Mouse (Mus musculus) cerebellum, adult 2 months (tissue): ENCODE data around the gene Tmem186. TPM values are rescaled to one million over a fixed set of nuclear protein-coding genes. Genes with fewer than 3 reads are reported as not detected.

Experiments used
- DNase-seq, 2 experiments: peaks; one replicate each; pipeline ENCODE4 v3.0.0; 2021
- H3K27ac ChIP-seq: fragments of 200-500 bp; 2 replicates; pipeline ENCODE4 v1.5.1; 2012; ENCODE audit warnings: low read length, control low read depth, inconsistent platforms; ENCODE audit not compliant: insufficient read depth
- H3K27me3 ChIP-seq: fragments of 200-500 bp; 2 replicates; pipeline ENCODE4 v1.6.1; 2012; ENCODE audit warnings: inconsistent platforms, mild to moderate bottlenecking, low read length, moderate library complexity; ENCODE audit not compliant: control insufficient read depth, insufficient read depth
- H3K4me1 ChIP-seq: fragments of 200-500 bp; 2 replicates; pipeline ENCODE4 v1.6.1; 2011; ENCODE audit warnings: low read length; ENCODE audit not compliant: control insufficient read depth, insufficient read depth
- H3K4me3 ChIP-seq: fragments of 200-500 bp; replicated peaks from 2 replicates; pipeline ENCODE3; 2011; ENCODE audit warnings: mild to moderate bottlenecking, low read depth, low read length, control low read depth; ENCODE audit not compliant: insufficient read depth
- CTCF ChIP-seq: fragments of 200-500 bp; IDR thresholded peaks from 2 replicates; pipeline ENCODE4 v1.5.1; 2011; ENCODE audit warnings: low read depth, mild to moderate bottlenecking, control low read depth, low read length, moderate library complexity, borderline replicate concordance; ENCODE audit not compliant: insufficient read depth
- POLR2A ChIP-seq: fragments of 200-500 bp; IDR thresholded peaks from 2 replicates; pipeline ENCODE4 v1.6.1; 2011; ENCODE audit warnings: low read length, control low read depth, borderline replicate concordance; ENCODE audit not compliant: insufficient read depth
- WGBS: fragments of 180-500 bp; shearing (Covaris S2); methylation state at CpG from one replicate; pipeline ENCODE4 v1.1.7; 2018; 5-methylcytosine and 5-hydroxymethylcytosine counted together
- polyA plus RNA-seq: library from polyadenylated mRNA; depleted of rRNA; stranded (reverse); fragments of >200 nt; gene quantifications from 2 replicates; pipeline ENCODE4 v1.2.3, GENCODE M21; 2012

Gene Tmem186
- polyA plus RNA-seq, 1 experiment = 19.0 TPM

DNA sequence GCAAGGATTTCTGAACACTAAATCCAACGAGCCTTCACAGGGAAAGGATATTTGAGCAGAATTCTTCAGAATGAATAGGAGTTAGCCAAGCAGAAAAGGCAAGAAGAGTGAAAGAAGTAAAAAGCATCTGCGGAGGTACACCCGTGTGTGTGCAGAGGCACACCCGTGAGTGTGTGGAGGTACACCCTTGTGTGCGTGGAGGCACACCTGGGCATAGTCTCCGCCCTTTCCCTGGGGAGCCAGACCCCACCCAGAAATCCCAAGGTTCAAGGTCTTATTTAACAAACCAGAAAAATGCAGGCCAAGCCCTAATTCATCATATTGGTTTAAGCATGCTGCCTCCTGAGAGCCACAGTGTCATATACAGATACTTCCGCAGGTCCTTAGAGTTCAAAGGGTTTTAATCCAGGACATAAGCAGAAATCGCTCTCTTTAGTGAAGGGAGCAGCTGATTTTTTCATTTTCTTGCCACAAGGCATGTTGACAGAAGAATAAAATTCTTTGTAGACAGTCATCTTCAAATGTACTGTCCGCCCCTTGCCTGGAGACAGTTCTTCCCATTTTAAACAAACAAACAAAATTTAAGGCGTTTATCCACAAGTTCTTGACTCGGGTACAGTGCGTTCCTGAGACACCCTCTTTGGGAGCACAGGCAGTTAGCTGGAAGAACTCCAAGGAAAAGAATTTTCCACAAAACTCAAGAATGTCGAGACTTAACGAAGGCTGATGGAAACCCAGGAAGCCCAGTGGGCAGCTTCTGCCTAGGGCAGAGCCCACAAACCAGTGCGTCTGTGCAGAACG, 17.0 kb downstream of the Tmem186 start:
- WGBS = 74% methylated on average over 16 of the region's 16 CpGs
- Histone ChIP-seq H3K4me1 (no peaks in the 10 kb centered on the region), H3K4me3 (no peak overlapping the region), H3K27me3 (no peaks in the 10 kb centered on the region), H3K27ac (no peak overlapping the region)
- no peak for DNase-seq
- TF ChIP-seq POLR2A (no peak), CTCF (no peak)

DNA sequence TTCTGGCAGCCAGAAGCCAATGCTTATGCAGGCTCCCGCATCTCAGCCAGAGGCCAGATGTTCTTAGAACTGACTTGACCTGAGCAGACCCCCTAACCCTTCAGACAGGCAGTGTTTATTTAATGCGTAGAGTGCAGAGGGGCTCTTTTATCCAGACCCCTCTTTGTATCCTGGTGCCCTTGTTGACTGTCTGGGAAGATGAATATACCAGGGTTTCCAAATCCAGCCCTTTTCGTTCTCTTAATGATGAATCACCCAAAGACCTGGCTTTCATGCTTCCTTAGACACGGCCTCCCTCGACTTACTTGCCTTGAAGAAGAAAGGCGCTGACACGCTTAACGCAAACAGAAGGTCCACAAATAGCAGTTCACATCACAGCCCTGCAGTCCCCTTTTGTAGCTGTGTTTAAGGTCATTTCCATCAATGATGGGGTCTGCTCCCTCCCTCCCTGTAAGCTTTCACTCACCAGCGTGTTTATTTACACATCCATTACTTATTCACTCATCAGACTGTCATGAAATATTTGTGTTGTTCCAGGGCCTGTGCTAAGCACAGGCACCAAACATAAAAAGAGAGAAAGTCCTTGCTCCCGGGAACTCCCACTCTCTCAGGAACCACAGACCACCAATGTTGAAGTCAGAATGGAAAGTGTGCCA, 17.7 kb downstream of the Tmem186 start:
- TF ChIP-seq POLR2A (no peak), CTCF (no peak)
- H3K27me3 ChIP-seq = no peaks in the 10 kb centered on the region
- 59% methylated on average over 10 of the region's 10 CpGs for WGBS

DNA sequence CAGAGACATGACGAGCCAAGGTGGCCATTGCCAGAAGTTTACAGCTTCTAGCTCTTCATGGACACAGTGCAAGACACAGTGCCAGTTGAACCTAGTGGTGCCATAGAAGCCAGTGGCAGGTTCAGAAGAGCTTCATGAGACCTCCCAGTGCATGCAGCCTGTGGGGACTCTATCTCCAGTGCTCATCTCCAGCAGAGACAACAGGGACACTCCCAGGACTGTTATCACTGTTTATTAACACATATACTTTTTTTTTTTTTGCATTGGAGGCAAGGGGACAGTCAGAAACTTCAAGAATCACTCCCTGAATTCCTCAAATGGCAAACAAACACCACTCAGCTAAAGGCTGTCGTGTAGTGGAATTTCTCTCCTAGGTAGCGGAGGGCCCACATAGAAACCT, 24.1 kb downstream of the Tmem186 start:
- no peak for TF ChIP-seq POLR2A
- H3K27me3 ChIP-seq = no peaks in the 10 kb centered on the region
- WGBS = 67% methylated on average over 3 of the region's 3 CpGs

More for the DNA sequence above, 17.7 kb downstream of the Tmem186 start:
- Histone ChIP-seq H3K4me1 (no peaks in the 10 kb centered on the region), H3K27ac (no peak overlapping the region), H3K4me3 (no peak overlapping the region)
- DNase-seq = no peak

DNA sequence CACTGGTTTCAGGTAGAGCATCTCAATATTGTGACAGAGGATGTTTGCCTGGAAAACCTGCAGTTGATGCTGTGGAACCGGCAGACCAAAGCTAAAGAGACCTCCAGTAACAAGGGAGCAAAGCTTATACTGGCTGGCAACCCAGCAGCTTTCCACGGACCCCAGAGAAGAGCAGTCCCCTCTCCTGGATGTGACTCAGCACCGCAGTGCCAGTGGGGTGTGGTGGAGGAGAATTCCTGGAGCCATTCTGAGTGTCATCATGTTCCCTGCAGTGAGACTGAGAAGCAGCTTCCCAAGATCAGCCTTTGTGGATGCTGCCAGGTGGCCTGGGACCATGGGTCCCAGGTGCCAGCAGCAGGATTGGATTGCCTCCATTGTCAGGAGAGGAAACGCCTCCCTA, 24.5 kb downstream of the Tmem186 start:
- Histone ChIP-seq H3K27me3 (no peaks in the 10 kb centered on the region), H3K4me1 (no peaks in the 10 kb centered on the region; the same call in 1 of the 2 replicates), H3K4me3 (no peak overlapping the region), H3K27ac (no peak overlapping the region)
- DNase-seq = no peak
- TF ChIP-seq CTCF (no peak), POLR2A (no peak)
- WGBS = 20% methylated on average over 4 of the region's 4 CpGs

More for the DNA sequence above, 24.1 kb downstream of the Tmem186 start:
- no peak overlapping the region for H3K4me3 ChIP-seq
- no peak overlapping the region for H3K27ac ChIP-seq
- no peaks in the 10 kb centered on the region; the same call in 1 of the 2 replicates for H3K4me1 ChIP-seq
- no peak for DNase-seq

DNA sequence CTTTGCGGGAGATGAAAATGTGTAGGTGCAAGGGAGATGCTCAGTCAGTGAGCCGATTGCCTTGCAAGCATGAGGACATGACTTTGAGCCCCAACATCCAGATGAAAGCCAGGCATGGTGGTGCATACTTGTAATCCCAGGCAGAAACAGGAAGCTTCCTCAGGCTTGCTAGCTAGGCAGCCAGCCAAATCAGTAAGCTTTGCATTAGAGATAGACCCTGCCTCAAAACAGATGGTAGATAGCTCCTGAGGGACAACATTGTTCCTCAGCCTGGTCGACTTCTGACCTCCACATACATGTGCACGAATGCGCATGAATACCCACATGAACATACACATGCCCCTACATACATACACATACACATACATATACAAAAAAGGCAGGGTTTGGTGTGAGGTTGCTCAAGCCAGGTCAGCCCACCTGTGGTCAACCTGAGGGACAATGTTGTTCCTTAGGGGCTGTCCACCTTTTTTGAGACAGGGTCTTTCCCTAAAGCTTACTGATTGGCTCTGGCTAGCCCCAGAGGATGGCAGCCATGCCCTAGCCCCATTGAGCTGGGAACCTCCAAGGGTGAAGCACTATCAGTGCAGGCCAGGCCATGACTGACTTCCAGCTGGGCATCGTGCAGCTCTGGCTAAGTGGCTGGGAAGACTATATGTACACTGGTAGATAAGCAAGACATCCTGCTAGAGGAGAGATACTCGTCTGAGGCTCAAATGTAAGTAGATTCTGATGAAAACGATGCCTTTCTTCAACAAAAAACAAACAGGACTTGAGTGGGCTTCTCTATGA, 25.1 kb downstream of the Tmem186 start:
- Histone ChIP-seq H3K27me3 (no peaks in the 10 kb centered on the region), H3K4me1 (no peaks in the 10 kb centered on the region; the same call in 1 of the 2 replicates), H3K4me3 (no peak overlapping the region), H3K27ac (no peak overlapping the region)
- 83% methylated on average over 8 of the region's 8 CpGs for WGBS
- no peak for DNase-seq
- TF ChIP-seq CTCF (no peak), POLR2A (no peak)

DNA sequence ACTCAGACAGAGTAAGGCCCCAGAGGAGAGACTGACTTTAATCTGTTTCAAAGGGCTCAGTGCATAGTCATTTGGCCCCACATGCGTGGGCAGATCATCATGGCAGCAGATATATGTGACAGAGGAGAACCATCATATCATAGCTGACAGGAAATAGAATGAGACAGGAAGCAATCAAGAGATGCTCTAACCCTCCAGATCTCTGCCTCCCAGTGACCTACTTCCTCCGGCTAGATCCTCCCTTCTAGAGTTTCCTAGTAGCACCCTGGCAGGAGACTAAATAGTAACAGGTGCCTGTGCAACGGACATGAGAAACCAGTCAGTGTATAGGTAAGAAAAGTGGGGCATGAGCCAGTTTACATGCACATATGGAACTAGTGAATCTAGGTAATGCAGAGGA, 27.1 kb downstream of the Tmem186 start:
- no peaks in the 10 kb centered on the region; the same call in 1 of the 2 replicates for H3K4me1 ChIP-seq
- TF ChIP-seq POLR2A (no peak), CTCF (no peak)
- H3K27me3 ChIP-seq = no peaks in the 10 kb centered on the region
- H3K4me3 ChIP-seq = no peak overlapping the region
- H3K27ac ChIP-seq = no peak overlapping the region
- DNase-seq = no peak
- 77% methylated on average over 3 of the region's 3 CpGs for WGBS

DNA sequence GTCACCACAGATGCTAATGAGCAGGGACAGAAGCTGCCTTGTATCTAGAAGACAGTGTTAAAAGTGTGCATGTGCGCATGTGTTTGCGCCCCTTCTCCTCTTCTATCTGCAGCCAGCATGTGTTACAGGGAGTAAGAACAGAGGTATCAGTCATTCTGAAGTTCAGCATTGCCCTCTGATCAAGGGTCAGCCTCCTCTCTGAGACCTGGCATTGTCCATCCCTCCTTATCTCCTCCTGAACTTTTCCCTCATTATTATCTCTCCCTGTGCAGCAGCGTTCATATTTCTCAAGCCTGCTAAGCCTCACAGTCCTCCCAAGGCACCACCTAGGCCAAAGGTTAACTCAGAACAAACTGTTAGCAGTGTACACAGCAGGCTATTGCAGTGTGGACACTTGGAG, 33.7 kb downstream of the Tmem186 start:
- TF ChIP-seq POLR2A (no peak), CTCF (no peak)
- 93% methylated on average over 3 of the region's 3 CpGs for WGBS
- Histone ChIP-seq H3K4me1 (no peaks in the 10 kb centered on the region), H3K27ac (no peak overlapping the region), H3K27me3 (no peaks in the 10 kb centered on the region), H3K4me3 (no peak overlapping the region)
- DNase-seq = no peak

DNA sequence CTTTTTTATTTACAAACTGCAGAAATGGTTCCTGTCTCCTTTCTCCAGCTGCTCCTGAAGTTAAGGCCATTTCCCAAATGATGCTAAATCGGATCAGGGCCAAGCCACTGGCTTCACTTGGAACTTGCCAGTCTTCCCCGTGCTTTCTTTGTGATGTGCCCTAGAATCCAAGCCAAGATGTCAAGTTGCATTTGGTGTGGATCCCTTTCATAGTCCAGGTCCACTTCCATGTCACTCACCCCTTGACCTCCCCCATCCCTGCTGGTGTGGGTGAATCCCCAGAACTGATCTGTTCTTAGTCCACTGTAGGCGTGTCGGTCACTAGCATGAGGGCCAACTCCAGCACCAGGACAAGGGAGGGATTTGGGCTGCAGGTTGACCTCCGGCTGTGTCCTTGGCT, 40.0 kb downstream of the Tmem186 start:
- DNase-seq = no peak
- Histone ChIP-seq H3K4me1 (peaks cover 2% of the 10 kb centered on the region; the same call in 1 of the 2 replicates), H3K27me3 (no peaks in the 10 kb centered on the region), H3K27ac (no peak overlapping the region), H3K4me3 (no peak overlapping the region)
- WGBS = 48% methylated on average over 5 of the region's 5 CpGs
- TF ChIP-seq CTCF (no peak), POLR2A (no peak)
